Mouse (Mus musculus) lung, postnatal 10 days (tissue): ENCODE data around the gene Gm14325.
A peak's percentile ranks its signal among the peaks of the same experiment; 100 is the strongest.
"Not testable (repeated sequence)": the region's sequence is repeated elsewhere in the genome, so short reads cannot be mapped to it uniquely, and the experiment has no call there.

Source experiments
- DNase-seq: peaks from one replicate; pipeline ENCODE4 v3.0.0; 2021

Gene Gm14325

GRCm38 (mm10) chr2:177839901-177840663, at the start of gene Gm14325:
TSS of gene Gm14325 (minus strand) at chr2:177840336.
- DNase-seq, result peak; percentile 84

- not testable (repeated sequence) for DNase-seq
Observed at GRCm38 (mm10) chr2:177887743-177888142, 47.6 kb upstream of the Gm14325 start.

- not testable (repeated sequence) for DNase-seq
Observed at GRCm38 (mm10) chr2:177862254-177862653, 22.1 kb upstream of the Gm14325 start.

GRCm38 (mm10) chr2:177843666-177844065, 3.5 kb upstream of the Gm14325 start:
- DNase-seq, result not testable (repeated sequence)

- DNase-seq, result not testable (repeated sequence)
Observed at GRCm38 (mm10) chr2:177836756-177837155, 3.4 kb downstream of the Gm14325 start.

- DNase-seq, result not testable (repeated sequence)
Observed at GRCm38 (mm10) chr2:177835733-177836536, 4.2 kb downstream of the Gm14325 start.

- peak; percentile 51 for DNase-seq
Observed at GRCm38 (mm10) chr2:177821952-177822351, 18.2 kb downstream of the Gm14325 start.

GRCm38 (mm10) chr2:177806170-177806569, 34.0 kb downstream of the Gm14325 start:
- not testable (repeated sequence) for DNase-seq

GRCm38 (mm10) chr2:177787351-177787750, 52.8 kb downstream of the Gm14325 start:
- DNase-seq, result not testable (repeated sequence)
